Comparison of ENCODE assay signal across 9 mouse cellular contexts in the genomic region with DNA sequence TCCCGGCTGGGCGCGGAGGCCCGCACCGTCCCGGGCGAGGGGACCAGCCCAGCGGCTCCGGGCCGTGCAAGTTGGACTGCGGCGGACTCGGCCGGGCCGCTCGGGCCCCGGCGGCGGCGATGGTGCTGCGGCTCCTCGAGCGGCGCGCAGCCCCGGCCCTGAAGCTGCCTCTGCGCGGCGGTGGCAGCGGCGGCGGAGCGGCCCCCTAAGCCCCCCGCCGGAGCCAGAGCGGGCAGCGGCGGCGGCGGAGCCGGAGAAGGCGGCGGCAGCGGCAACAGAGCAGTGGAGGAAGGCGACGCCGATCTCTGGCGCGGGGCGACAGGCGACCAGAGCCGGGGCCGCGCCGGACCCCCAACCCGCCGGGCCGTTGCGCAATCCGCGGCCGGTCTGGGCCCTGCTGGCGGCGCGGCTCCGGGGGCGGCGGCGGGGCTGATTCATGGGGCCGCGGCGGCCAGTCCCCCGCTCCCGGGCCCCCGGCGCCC.
DNase-seq lines count a peak whose midpoint lies in the region; ATAC-seq and TF ChIP-seq lines count a peak whose summit lies in the region.
"Had no signal": no experiment of that assay in that cellular context is flagged by ENCODE, and none has a peak within 500 bp of the region (broad histone marks: within the 10 kb centered on the region; RNA-seq: fewer than 3 reads in every experiment).

No protein-coding gene starts in this region.

- under 1% methylated on average over 73 of the region's 76 CpGs for WGBS in lung, embryonic 14.5 days
- WGBS in hindbrain, embryonic 10.5 days, result under 1% methylated on average over 76 of the region's 76 CpGs
- 3% methylated on average over 7 of the region's 76 CpGs for WGBS in liver, postnatal 0 days (ENCODE audit: insufficient replicate concordance)

- no peak for TF ChIP-seq CTCF in lung, embryonic 14.5 days (IDR thresholded peaks at IDR 0.05; ENCODE audit: low read depth)
- no peak for TF ChIP-seq CTCF in liver, postnatal 0 days (IDR thresholded peaks at IDR 0.05; ENCODE audit: low read depth)

- H3K4me1 ChIP-seq in lung, embryonic 14.5 days (ENCODE audit: insufficient read depth), result no peaks in the 10 kb centered on the region
- H3K4me1 ChIP-seq in hindbrain, embryonic 10.5 days (replicated peaks), result peaks cover 50% of the 10 kb centered on the region
- 0 out of 2 replicates have a peak, but pooled peaks cover 2% of the 10 kb centered on the region for H3K4me1 ChIP-seq in liver, postnatal 0 days (ENCODE audit: insufficient read depth)
- H3K4me1 ChIP-seq: megakaryocyte, embryonic 14.5 days had no signal

- H3K27me3 ChIP-seq in lung, embryonic 14.5 days (ENCODE audit: insufficient read depth, low read length), result peaks cover 35% of the 10 kb centered on the region
- H3K27me3 ChIP-seq in hindbrain, embryonic 10.5 days (ENCODE audit: insufficient read depth, poor library complexity, severe bottlenecking), result no peaks in the 10 kb centered on the region
- H3K27me3 ChIP-seq in liver, postnatal 0 days (ENCODE audit: insufficient read depth, low read length), result peaks cover 43% of the 10 kb centered on the region

- peak overlapping the region; percentile 48 for H3K9ac ChIP-seq in lung, embryonic 14.5 days
- no peak overlapping the region for H3K9ac ChIP-seq in liver, postnatal 0 days (replicated peaks)

- no peaks in the 10 kb centered on the region for H3K36me3 ChIP-seq in lung, embryonic 14.5 days (ENCODE audit: insufficient read depth)
- H3K36me3 ChIP-seq in hindbrain, embryonic 10.5 days, result no peaks in the 10 kb centered on the region
- no peaks in the 10 kb centered on the region for H3K36me3 ChIP-seq in liver, postnatal 0 days (replicated peaks; ENCODE audit: insufficient read depth, low read length)

- peak; percentile 62 for ATAC-seq in lung, embryonic 14.5 days (ENCODE audit: insufficient read depth)
- ATAC-seq in liver, postnatal 0 days, result peak; percentile 68
- ATAC-seq in megakaryocyte-erythroid progenitor cell, adult 5-6 weeks (replicated peaks; ENCODE audit: low FRiP score, low TSS enrichment, poor library complexity, severe bottlenecking), result no peak

- TF ChIP-seq EP300 in liver, postnatal 0 days (IDR thresholded peaks at IDR 0.05; ENCODE audit: low read depth), result no peak

- peak overlapping the region; percentile 52 for H3K4me3 ChIP-seq in lung, embryonic 14.5 days (ENCODE audit: low read depth, low read length)
- H3K4me3 ChIP-seq in hindbrain, embryonic 10.5 days, result peak overlapping the region; percentile 78
- peak overlapping the region; percentile 33 for H3K4me3 ChIP-seq in liver, postnatal 0 days (ENCODE audit: low read depth, low read length)
- H3K4me3 ChIP-seq: megakaryocyte, embryonic 14.5 days had no signal

- 0 out of 2 replicates have a peak overlapping the region, but pooled peaks have one; percentile 18 for H3K27ac ChIP-seq in lung, embryonic 14.5 days (ENCODE audit: low read depth)
- peak overlapping the region; percentile 93 for H3K27ac ChIP-seq in hindbrain, embryonic 10.5 days
- H3K27ac ChIP-seq in liver, postnatal 0 days (ENCODE audit: low read depth), result no peak overlapping the region

- H3K9me3 ChIP-seq in lung, embryonic 14.5 days (ENCODE audit: low read depth, low read length), result no peaks in the 10 kb centered on the region
- H3K9me3 ChIP-seq in hindbrain, embryonic 10.5 days, result no peaks in the 10 kb centered on the region
- no peaks in the 10 kb centered on the region for H3K9me3 ChIP-seq in liver, postnatal 0 days (ENCODE audit: low read length)
- H3K9me3 ChIP-seq: megakaryocyte, embryonic 14.5 days had no signal

- peak overlapping the region; percentile 90 for H3K4me2 ChIP-seq in lung, embryonic 14.5 days
- H3K4me2 ChIP-seq in liver, postnatal 0 days (ENCODE audit: low read depth, low read length), result peak overlapping the region; percentile 67

- peak; percentile 24 to 40 for DNase-seq in adrenal gland, adult 18-20 months (ENCODE audit: low spot score in 2 of 2)
- DNase-seq in adrenal gland, adult 8-10 months, result no peak
- DNase-seq in lung, embryonic 14.5 days, result peak; percentile 31
- DNase-seq in lung, adult 18-20 months, result no peak
- DNase-seq in hindbrain, embryonic 10.5 days (ENCODE audit: low spot score), result no peak
- DNase-seq in liver, postnatal 0 days, result no peak
- DNase-seq in layer of hippocampus, adult 8-10 months (ENCODE audit: low spot score in 2 of 2), result no peak

Comparison
In these comparisons a context has a peak if more than half of its experiments do, and no peak if none do; other contexts are left out.
1. DNase-seq: peak in adrenal gland, adult 18-20 months (2 of 2) and lung, embryonic 14.5 days (single experiment); none in adrenal gland, adult 8-10 months (single experiment), lung, adult 18-20 months (0 of 2), hindbrain, embryonic 10.5 days (single experiment), liver, postnatal 0 days (single experiment) and layer of hippocampus, adult 8-10 months (0 of 2).
2. Peak in every context shown above with its lines, with median percentiles within 50 percentile points of each other: H3K4me3 ChIP-seq.